Mouse (Mus musculus) myocyte (in vitro differentiated cells): Measurements from ENCODE around the gene Jaml. TPM values are rescaled to one million over a fixed set of nuclear protein-coding genes. Genes with fewer than 3 reads are reported as not detected.

Source experiments
- H3K27me3 ChIP-seq: one replicate; pipeline ENCODE4 v1.6.1; 2011; ENCODE audit not compliant: control insufficient read depth, insufficient read depth, insufficient read length
- H3K36me3 ChIP-seq: one replicate; pipeline ENCODE4 v1.6.1; 2011; ENCODE audit not compliant: control insufficient read depth, insufficient read depth
- H3K4me2 ChIP-seq: one replicate; pipeline ENCODE4 v1.6.1; 2011; ENCODE audit warnings: low read depth, control low read depth
- H3K4me3 ChIP-seq: one replicate; pipeline ENCODE4 v1.5.1; 2011; ENCODE audit warnings: mild to moderate bottlenecking, control low read depth, moderate library complexity
- H3K79me2 ChIP-seq: one replicate; pipeline ENCODE4 v1.6.1; 2011; ENCODE audit not compliant: control insufficient read depth, insufficient read depth
- H3ac ChIP-seq: one replicate; pipeline ENCODE4 v1.6.1; 2011; ENCODE audit not compliant: control insufficient read depth, insufficient read length
- CEBPB ChIP-seq: IDR thresholded peaks from 2 replicates; pipeline ENCODE4 v1.6.1; 2011; ENCODE audit warnings: mild to moderate bottlenecking, moderate library complexity; ENCODE audit not compliant: poor library complexity, insufficient read depth, severe bottlenecking
- E2F4 ChIP-seq: IDR thresholded peaks from one replicate; pipeline ENCODE4 v1.6.1; 2011; ENCODE audit warnings: mild to moderate bottlenecking, control low read depth, moderate library complexity; ENCODE audit not compliant: insufficient read depth
- MAX ChIP-seq: IDR thresholded peaks from one replicate; pipeline ENCODE4 v1.6.1; 2011; ENCODE audit warnings: low read depth, mild to moderate bottlenecking, control low read depth
- MYOD1 ChIP-seq, 3 experiments: IDR thresholded peaks; one replicate each; pipeline ENCODE4 v1.6.1; 2011; ENCODE audit warnings: control low read depth in 2 of 3, low read depth in 2 of 3, mild to moderate bottlenecking in 2 of 3, moderate library complexity in 1 of 3; ENCODE audit not compliant: insufficient read length in 2 of 3, control insufficient read depth in 1 of 3
- MYOG ChIP-seq, 3 experiments: IDR thresholded peaks; one replicate each; pipeline ENCODE4 v1.6.1; 2011; ENCODE audit warnings: control low read depth in 2 of 3, low read depth in 2 of 3, mild to moderate bottlenecking in 2 of 3; ENCODE audit not compliant: insufficient read length in 2 of 3, control insufficient read depth in 1 of 3, insufficient read depth in 1 of 3
- POLR2A ChIP-seq: IDR thresholded peaks from one replicate; pipeline ENCODE4 v1.6.1; 2011; ENCODE audit warnings: low read depth, mild to moderate bottlenecking, control low read depth, moderate library complexity; ENCODE audit not compliant: insufficient read length
- POLR2AphosphoS2 ChIP-seq: IDR thresholded peaks from one replicate; pipeline ENCODE4 v1.6.1; 2011; ENCODE audit warnings: low read depth, control low read depth; ENCODE audit not compliant: insufficient read length
- REST ChIP-seq: IDR thresholded peaks from one replicate; pipeline ENCODE4 v1.6.1; 2011; ENCODE audit warnings: mild to moderate bottlenecking, control low read depth, moderate library complexity; ENCODE audit not compliant: insufficient read depth, insufficient read length
- SRF ChIP-seq: IDR thresholded peaks from one replicate; pipeline ENCODE4 v1.6.1; 2011; ENCODE audit warnings: low read depth; ENCODE audit not compliant: control insufficient read depth, insufficient read length
- TCF12 ChIP-seq: IDR thresholded peaks from one replicate; pipeline ENCODE4 v1.6.1; 2011; ENCODE audit warnings: mild to moderate bottlenecking, control low read depth; ENCODE audit not compliant: poor library complexity, insufficient read depth, severe bottlenecking
- TCF3 ChIP-seq: IDR thresholded peaks from one replicate; pipeline ENCODE4 v1.6.1; 2011; ENCODE audit warnings: low read depth, control low read depth; ENCODE audit not compliant: insufficient read length
- USF1 ChIP-seq: IDR thresholded peaks from one replicate; pipeline ENCODE4 v1.6.1; 2011; ENCODE audit warnings: low read depth, mild to moderate bottlenecking, control low read depth, moderate library complexity
- polyA plus RNA-seq: library from polyadenylated mRNA; unstranded; fragments of >200 nt; fragmentation: generic; extraction: Trizol; gene quantifications from one replicate; pipeline ENCODE4 v1.2.1, GENCODE M21; 2012; ENCODE audit warnings: missing spikeins

The Jaml gene
- polyA plus RNA-seq, 1 experiment: not detected

GRCm38 (mm10) chr9:45058304-45058940 lies 20.6 kb upstream of the Jaml start:
- Histone ChIP-seq H3K79me2 (no peaks in the 10 kb centered on the region), H3K4me3 (no peak overlapping the region), H3K4me2 (no peak overlapping the region), H3K36me3 (no peaks in the 10 kb centered on the region), H3ac (no peak overlapping the region), H3K27me3 (peaks cover 47% of the 10 kb centered on the region)
- no peak for TF ChIP-seq REST
- no peak for TF ChIP-seq POLR2AphosphoS2
- no peak for TF ChIP-seq E2F4
- TF ChIP-seq MAX: no peak
- TF ChIP-seq MYOD1 (IDR thresholded peaks at IDR 0.05; ENCODE audit: control insufficient read depth in 1 of 3, insufficient read length in 2 of 3, low read depth in 2 of 3): no peak
- no peak for TF ChIP-seq SRF
- TF ChIP-seq USF1: no peak
- TF ChIP-seq CEBPB: no peak
- TF ChIP-seq TCF12: no peak
- TF ChIP-seq MYOG (IDR thresholded peaks at IDR 0.05; ENCODE audit: control insufficient read depth in 1 of 3, insufficient read depth in 1 of 3, insufficient read length in 2 of 3, low read depth in 2 of 3): no peak
- no peak for TF ChIP-seq POLR2A
- TF ChIP-seq TCF3: no peak

- no peak overlapping the region for H3ac ChIP-seq
- no peak overlapping the region for H3K4me2 ChIP-seq
- H3K4me3 ChIP-seq: no peak overlapping the region
- no peaks in the 10 kb centered on the region for H3K36me3 ChIP-seq
- TF ChIP-seq REST: no peak
- TF ChIP-seq MAX: no peak
- H3K27me3 ChIP-seq: peaks cover 44% of the 10 kb centered on the region
- H3K79me2 ChIP-seq: no peaks in the 10 kb centered on the region
Observed at GRCm38 (mm10) chr9:45060151-45060550, 18.8 kb upstream of the Jaml start.

DNA sequence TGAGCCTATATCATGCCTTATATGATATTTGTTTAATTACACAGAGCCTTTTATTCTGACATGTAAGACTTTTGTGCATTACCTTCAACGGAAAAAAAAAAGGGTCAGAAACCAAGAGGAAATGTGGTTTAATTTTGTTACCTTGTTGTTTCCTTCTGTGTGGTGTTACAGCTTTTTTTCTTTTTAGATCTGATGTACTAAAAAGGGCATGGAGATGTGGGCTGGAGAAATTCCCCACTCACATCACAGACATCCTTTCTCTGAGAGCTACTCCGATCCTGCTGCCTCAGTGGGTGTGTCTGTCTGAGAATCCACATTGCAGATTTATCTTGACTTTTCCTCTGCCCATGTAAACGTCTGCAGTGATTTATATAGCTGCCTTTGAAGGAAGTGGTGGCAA lies 16.3 kb upstream of the Jaml start:
- TF ChIP-seq MYOD1 (IDR thresholded peaks at IDR 0.05; ENCODE audit: control insufficient read depth in 1 of 3, insufficient read length in 2 of 3, low read depth in 2 of 3) (no peak), CEBPB (no peak)
- Histone ChIP-seq H3K4me2 (no peak overlapping the region), H3ac (no peak overlapping the region), H3K79me2 (no peaks in the 10 kb centered on the region), H3K4me3 (no peak overlapping the region), H3K27me3 (peaks cover 34% of the 10 kb centered on the region), H3K36me3 (no peaks in the 10 kb centered on the region)

- Histone ChIP-seq H3ac (no peak overlapping the region), H3K27me3 (peaks cover 20% of the 10 kb centered on the region), H3K4me2 (no peak overlapping the region), H3K36me3 (no peaks in the 10 kb centered on the region), H3K4me3 (no peak overlapping the region), H3K79me2 (no peaks in the 10 kb centered on the region)
- TF ChIP-seq CEBPB: no peak
Observed at GRCm38 (mm10) chr9:45064421-45064820, 14.6 kb upstream of the Jaml start.

DNA sequence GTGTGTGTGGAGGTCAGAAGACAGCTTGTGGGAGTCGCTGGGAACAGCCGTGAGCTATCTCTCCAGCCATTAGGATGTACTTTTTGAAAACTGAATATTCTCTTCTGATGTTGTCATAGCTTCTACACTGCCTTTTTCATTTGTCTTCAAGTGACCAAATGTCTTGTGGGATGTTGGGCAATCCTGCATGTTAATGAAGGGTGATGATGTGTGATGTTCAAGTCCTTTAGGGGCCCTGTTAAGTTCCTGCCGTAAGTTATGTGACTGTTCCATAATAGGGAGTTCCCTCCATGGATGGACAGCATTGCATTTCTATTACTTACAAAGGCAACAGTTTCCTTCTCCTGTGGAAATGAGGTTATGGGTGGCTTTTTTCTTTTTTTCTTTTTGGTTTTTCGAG lies 12.2 kb upstream of the Jaml start:
- Histone ChIP-seq H3K4me2 (no peak overlapping the region), H3K36me3 (no peaks in the 10 kb centered on the region), H3K4me3 (no peak overlapping the region), H3K27me3 (peaks cover 19% of the 10 kb centered on the region), H3K79me2 (no peaks in the 10 kb centered on the region), H3ac (no peak overlapping the region)
- TF ChIP-seq MYOD1 (IDR thresholded peaks at IDR 0.05; ENCODE audit: control insufficient read depth in 1 of 3, insufficient read length in 2 of 3, low read depth in 2 of 3) (no peak), E2F4 (no peak), SRF (no peak), POLR2A (no peak), POLR2AphosphoS2 (no peak), CEBPB (no peak), MYOG (IDR thresholded peaks at IDR 0.05; ENCODE audit: control insufficient read depth in 1 of 3, insufficient read depth in 1 of 3, insufficient read length in 2 of 3, low read depth in 2 of 3) (no peak), TCF12 (no peak), USF1 (no peak), TCF3 (no peak), MAX (no peak)

- Histone ChIP-seq H3K27me3 (peaks cover 43% of the 10 kb centered on the region), H3K79me2 (no peaks in the 10 kb centered on the region), H3K4me3 (no peak overlapping the region), H3ac (no peak overlapping the region), H3K4me2 (no peak overlapping the region), H3K36me3 (no peaks in the 10 kb centered on the region)
- no peak for TF ChIP-seq USF1
Observed at GRCm38 (mm10) chr9:45071800-45072199, 7.2 kb upstream of the Jaml start.
